Mouse (Mus musculus) lung, adult 2 months (tissue): Measurements from ENCODE around the gene Itm2b. TPM values are rescaled to one million over a fixed set of nuclear protein-coding genes. Genes with fewer than 3 reads are reported as not detected.

Source experiments
- DNase-seq: peaks from one replicate; pipeline ENCODE4 v3.0.0; 2022
- H3K4me1 ChIP-seq: fragments of 200-500 bp; 2 replicates; pipeline ENCODE4 v1.6.1; 2011; ENCODE audit warnings: low read length; ENCODE audit not compliant: control insufficient read depth, insufficient read depth
- H3K4me3 ChIP-seq: fragments of 200-500 bp; replicated peaks from 2 replicates; pipeline ENCODE3; 2011; ENCODE audit warnings: low read depth, mild to moderate bottlenecking, control low read depth, low read length; ENCODE audit errors: extremely low read depth
- CTCF ChIP-seq: fragments of 200-500 bp; IDR thresholded peaks from 2 replicates; pipeline ENCODE4 v1.5.1; 2011; ENCODE audit warnings: mild to moderate bottlenecking, low read length, control low read depth; ENCODE audit not compliant: insufficient read depth
- POLR2A ChIP-seq: fragments of 200-500 bp; IDR thresholded peaks from 2 replicates; pipeline ENCODE4 v1.6.1; 2011; ENCODE audit warnings: low read depth, mild to moderate bottlenecking, control low read depth, low read length, borderline replicate concordance; ENCODE audit errors: extremely low read depth
- WGBS: fragments of 180-500 bp; shearing (Covaris S2); methylation state at CpG from one replicate; pipeline ENCODE4 v1.1.7; 2018; 5-methylcytosine and 5-hydroxymethylcytosine counted together
- polyA plus RNA-seq: library from polyadenylated mRNA; depleted of rRNA; stranded (reverse); fragments of >200 nt; gene quantifications from 2 replicates; pipeline ENCODE4 v1.2.3, GENCODE M21; 2012

Gene Itm2b
- polyA plus RNA-seq, 1 experiment = 1,580 TPM

DNA sequence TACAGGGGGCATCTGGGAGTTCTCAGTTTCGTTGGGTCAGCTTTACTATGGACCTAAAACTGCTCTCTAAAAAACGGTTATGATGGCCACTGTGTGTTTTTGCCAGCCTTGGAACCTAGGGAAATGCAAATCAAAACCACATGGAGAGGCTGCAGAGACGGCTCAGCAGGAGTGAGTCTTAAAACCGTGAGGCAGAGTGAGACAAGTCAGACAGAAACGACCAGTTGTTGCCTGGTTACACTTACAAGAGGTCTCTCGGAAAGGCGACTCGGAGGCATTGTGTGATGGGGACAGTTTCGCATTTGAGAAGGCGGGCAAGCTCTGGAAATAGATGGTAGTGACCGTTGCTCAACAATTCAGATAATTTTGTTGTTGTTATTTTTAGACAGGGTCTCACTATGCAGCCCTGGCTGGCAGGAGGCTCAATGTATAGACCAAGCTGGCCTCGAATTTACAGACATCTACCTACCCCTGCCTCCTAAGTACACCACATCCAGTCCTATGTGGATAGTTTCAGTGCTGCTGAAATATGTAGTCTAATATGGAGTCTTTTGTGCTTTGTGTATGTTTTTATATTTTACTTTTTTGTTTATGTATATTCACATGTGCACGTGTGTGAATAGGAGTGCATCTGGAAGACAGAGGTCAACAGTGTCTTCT, 30.4 kb upstream of the Itm2b start:
- Histone ChIP-seq H3K4me1 (peaks cover 3% of the 10 kb centered on the region; the same call in 1 of the 2 replicates), H3K4me3 (no peak overlapping the region)
- DNase-seq = no peak
- TF ChIP-seq POLR2A = no peak
- TF ChIP-seq CTCF = no peak
- WGBS = 58% methylated on average over 13 of the region's 13 CpGs

DNA sequence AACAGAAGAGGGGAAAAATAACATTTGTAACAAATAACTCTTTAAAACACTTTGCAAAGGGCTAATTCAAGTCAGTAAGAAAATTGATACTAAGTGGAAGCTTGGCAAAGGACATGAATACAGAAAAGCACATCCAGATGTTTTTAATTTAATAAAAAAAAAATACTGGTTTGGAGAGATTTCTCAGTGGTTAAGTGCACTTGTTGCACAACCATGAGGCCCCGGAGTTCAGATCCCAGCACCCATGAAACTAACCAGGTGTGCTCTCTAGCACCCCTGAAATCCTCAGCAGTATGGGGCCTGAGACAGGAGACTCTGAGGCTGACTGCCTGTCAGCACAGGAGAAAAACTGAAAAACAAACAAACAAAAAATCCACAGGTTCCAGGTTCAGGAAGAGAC, 26.6 kb upstream of the Itm2b start:
- WGBS = 65% methylated on average over 1 of the region's 1 CpGs
- TF ChIP-seq CTCF (no peak), POLR2A (no peak)
- no peak overlapping the region for H3K4me3 ChIP-seq
- no peak for DNase-seq
- peaks cover 3% of the 10 kb centered on the region; the same call in 1 of the 2 replicates for H3K4me1 ChIP-seq

GRCm38 (mm10) chr14:73410083-73410482, 25.0 kb upstream of the Itm2b start:
- Histone ChIP-seq H3K4me1 (peaks cover 3% of the 10 kb centered on the region; the same call in 1 of the 2 replicates), H3K4me3 (no peak overlapping the region)
- no peak for DNase-seq
- TF ChIP-seq CTCF = no peak
- no peak for TF ChIP-seq POLR2A
- WGBS = 55% methylated on average over 3 of the region's 3 CpGs

GRCm38 (mm10) chr14:73408223-73408845, 23.2 kb upstream of the Itm2b start:
- Histone ChIP-seq H3K4me1 (no peaks in the 10 kb centered on the region; the same call in 1 of the 2 replicates), H3K4me3 (no peak overlapping the region)
- 64% methylated on average over 4 of the region's 4 CpGs for WGBS
- no peak for DNase-seq
- TF ChIP-seq CTCF (no peak), POLR2A (no peak)

DNA sequence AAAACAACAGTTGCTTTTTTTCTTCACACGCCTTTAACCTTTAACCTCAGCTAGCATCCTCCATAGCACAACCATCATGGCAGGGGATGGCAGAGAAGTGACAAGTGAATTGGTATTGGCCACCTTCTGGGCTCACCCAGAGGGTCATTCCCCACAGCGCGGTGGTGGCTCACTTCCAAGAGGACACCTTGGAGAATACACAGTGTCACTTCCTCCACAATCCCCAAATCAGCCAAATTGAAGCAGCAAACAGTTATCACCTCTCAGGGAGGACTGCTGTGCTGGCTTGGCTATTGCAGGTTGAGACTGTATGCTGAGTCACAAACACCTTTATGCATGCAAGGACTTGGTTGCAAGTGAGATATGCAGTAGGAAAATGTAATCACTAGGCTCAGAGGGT, 18.9 kb upstream of the Itm2b start:
- Histone ChIP-seq H3K4me1 (peaks cover 11% of the 10 kb centered on the region), H3K4me3 (no peak overlapping the region)
- TF ChIP-seq CTCF = no peak
- no peak for TF ChIP-seq POLR2A
- WGBS = 63% methylated on average over 3 of the region's 3 CpGs
- no peak for DNase-seq

- TF ChIP-seq POLR2A = no peak
- TF ChIP-seq CTCF = no peak
- 34% methylated on average over 5 of the region's 5 CpGs for WGBS
- DNase-seq = no peak
- Histone ChIP-seq H3K4me1 (peaks cover 11% of the 10 kb centered on the region), H3K4me3 (no peak overlapping the region)
Observed at GRCm38 (mm10) chr14:73403351-73403750, 18.3 kb upstream of the Itm2b start.

DNA sequence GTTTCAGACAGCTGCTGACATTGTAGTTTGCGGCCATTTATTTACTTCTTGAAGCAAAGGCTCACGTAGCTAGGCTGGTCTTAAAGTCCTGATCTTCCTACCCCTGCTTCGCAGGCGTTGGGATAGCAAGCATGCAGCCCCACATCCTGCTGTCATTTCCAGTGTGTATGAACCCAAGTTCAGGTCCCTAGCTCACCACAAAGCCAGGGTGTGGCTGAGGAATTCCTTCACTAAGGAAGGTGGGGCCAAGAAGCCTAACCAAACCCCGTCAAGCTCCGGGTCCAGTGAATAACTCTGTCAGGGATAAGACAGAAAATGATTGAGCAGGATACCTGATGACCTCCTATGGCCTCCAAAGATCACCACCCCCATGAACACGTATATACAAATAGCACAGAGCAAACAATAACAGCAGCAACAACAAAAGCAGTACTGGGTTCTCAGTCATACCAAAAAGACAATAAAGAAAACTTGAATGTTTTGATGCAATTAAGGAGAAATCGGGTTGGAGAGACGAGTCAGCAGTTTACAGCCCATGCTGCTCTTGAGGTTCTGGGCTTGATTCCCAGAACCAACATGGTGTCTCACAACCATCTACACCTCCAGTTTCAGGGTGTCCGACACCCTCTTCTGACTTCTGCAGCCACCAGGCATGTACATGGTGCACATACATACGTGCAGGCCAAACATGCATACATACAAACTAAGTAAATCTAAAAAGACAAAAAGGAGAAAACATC, 17.4 kb upstream of the Itm2b start:
- no peak overlapping the region for H3K4me3 ChIP-seq
- DNase-seq = no peak
- 48% methylated on average over 11 of the region's 11 CpGs for WGBS
- H3K4me1 ChIP-seq = peaks cover 11% of the 10 kb centered on the region
- no peak for TF ChIP-seq POLR2A

DNA sequence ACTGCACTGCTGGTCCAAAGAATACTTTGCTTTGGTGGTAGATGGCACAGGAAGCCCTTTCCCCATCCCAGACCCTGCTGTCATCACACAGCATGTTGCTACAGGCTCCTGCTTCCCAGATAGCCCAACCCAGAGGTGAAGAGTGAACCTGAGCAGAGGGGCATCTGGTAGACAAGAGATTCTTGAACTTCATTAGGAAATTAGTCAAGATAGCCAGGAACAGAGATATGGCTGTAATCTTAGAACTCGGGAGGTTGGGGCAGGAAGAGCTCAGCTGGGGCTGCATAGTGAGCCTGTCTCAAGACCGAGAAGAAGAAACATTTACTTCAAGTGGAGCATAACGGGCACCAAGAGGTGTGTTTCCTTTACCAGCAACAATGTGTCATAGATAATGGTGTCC, 16.3 kb upstream of the Itm2b start:
- Histone ChIP-seq H3K4me1 (peaks cover 11% of the 10 kb centered on the region), H3K4me3 (no peak overlapping the region)
- DNase-seq = no peak
- TF ChIP-seq CTCF = no peak
- no peak for TF ChIP-seq POLR2A
- WGBS = 42% methylated on average over 3 of the region's 3 CpGs

GRCm38 (mm10) chr14:73399866-73400618, 15.0 kb upstream of the Itm2b start:
- no peak overlapping the region for H3K4me3 ChIP-seq
- peaks cover 11% of the 10 kb centered on the region for H3K4me1 ChIP-seq
- DNase-seq = no peak
- WGBS = 21% methylated on average over 15 of the region's 15 CpGs
- TF ChIP-seq CTCF (no peak), POLR2A (no peak; the same call in 1 of the 2 replicates)
